Mouse (Mus musculus): ENCODE results near the gene Asxl1. TPM values are rescaled to one million over a fixed set of nuclear protein-coding genes. Genes with fewer than 3 reads are reported as not detected.

The Asxl1 gene
- polyA plus RNA-seq, 1 experiment from 2014 or later, result 13.5 TPM

DNA sequence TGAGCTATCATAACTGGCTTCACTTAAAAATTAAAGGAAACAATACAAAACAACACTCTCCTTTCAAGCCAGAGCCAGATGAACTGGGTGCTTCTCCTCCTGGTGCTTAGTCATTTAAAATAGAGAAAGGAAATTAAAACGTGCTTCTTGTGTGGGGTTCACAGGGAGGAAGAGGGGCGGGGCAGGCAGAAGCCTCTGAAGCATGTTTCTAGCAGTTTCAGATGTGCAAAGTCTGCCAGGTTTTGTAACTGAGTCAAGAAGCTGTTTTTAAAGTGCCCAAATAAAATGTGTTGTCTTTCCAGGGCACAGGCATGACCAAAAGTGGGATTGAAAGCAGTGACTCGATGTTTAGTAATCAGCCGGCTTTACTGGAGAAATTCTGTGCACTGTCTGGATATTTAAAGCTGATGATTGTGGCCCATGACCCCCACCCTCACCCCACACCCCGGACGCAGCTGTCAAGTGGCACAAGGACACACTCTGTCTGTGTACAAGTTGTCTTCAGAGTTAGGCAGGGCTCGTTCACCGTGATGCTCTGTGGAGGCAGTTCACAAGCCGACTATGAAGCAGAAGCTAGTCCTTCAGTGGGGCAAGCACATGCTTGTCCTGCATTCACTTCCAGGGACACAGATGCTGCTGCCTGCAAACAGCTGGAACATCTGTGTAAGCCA is 19.8 kb upstream of the Asxl1 start:
- H3K4me3 ChIP-seq (replicated peaks), result no peak overlapping the region
- H3K4me1 ChIP-seq (replicated peaks), result no peaks in the 10 kb centered on the region
- no peak overlapping the region for H3K27ac ChIP-seq
- H3K36me3 ChIP-seq, result peaks cover 26% of the 10 kb centered on the region
- no peak overlapping the region for H3K4me2 ChIP-seq (replicated peaks)
- 75% methylated on average over 9 of the region's 9 CpGs for WGBS
- H3K9me3 ChIP-seq, result no peaks in the 10 kb centered on the region
- H3K27me3 ChIP-seq (replicated peaks), result no peaks in the 10 kb centered on the region
- H3K9ac ChIP-seq, result no peak overlapping the region
- no peak for ATAC-seq

DNA sequence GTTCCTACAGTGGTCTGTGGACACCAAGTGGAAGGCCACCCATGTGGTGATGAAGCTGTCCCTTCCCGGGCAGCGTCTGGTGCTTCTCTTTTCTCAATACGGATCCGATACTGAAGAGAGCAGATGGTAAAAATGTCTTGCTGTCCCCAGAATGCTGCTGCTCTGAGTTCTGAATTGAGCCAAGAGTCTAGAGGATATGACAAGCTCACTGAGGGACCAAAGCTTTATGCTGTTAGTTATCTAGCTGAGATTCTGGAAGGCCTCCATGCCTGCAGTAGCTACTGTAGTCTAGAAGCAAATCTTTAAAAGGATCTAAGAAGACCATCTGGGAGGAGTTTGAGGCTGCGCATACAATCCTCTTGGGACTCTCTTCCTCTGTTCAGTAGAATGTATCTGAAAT is 13.4 kb upstream of the Asxl1 start:
- 92% methylated on average over 5 of the region's 5 CpGs for WGBS
- no peak for ATAC-seq
- peaks cover 14% of the 10 kb centered on the region for H3K36me3 ChIP-seq

DNA sequence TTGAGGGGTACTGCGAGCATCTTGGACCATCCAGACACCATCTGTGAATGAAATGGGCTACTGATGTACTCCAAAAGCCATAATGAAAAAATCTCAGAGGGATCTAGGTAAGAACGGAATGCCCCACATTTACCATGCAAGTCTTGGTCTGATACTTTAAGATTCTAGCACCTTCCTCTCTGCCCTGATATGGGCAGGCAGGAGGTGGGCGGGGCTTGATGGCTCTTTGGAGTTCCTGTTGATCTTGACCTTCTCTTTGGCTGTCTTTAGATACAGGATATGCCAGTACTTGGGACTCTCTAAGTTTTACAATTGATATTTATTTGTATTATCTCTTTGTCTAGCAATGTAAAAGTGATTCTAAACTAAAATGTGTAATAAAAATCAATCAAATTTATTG is 12.6 kb upstream of the Asxl1 start:
- Histone ChIP-seq H3K27me3 (replicated peaks) (no peaks in the 10 kb centered on the region), H3K36me3 (peaks cover 14% of the 10 kb centered on the region), H3K4me1 (replicated peaks) (no peaks in the 10 kb centered on the region), H3K4me3 (replicated peaks) (no peak overlapping the region), H3K27ac (no peak overlapping the region), H3K9me3 (no peaks in the 10 kb centered on the region), H3K4me2 (replicated peaks) (no peak overlapping the region), H3K9ac (no peak overlapping the region)
- ATAC-seq, result no peak
- 92% methylated on average over 3 of the region's 3 CpGs for WGBS

More for the DNA sequence above, 13.4 kb upstream of the Asxl1 start:
- no peaks in the 10 kb centered on the region for H3K27me3 ChIP-seq (replicated peaks)
- H3K27ac ChIP-seq, result no peak overlapping the region
- no peaks in the 10 kb centered on the region for H3K9me3 ChIP-seq
- H3K4me3 ChIP-seq (replicated peaks), result no peak overlapping the region
- H3K9ac ChIP-seq, result no peak overlapping the region
- no peaks in the 10 kb centered on the region for H3K4me1 ChIP-seq (replicated peaks)
- no peak overlapping the region for H3K4me2 ChIP-seq (replicated peaks)

DNA sequence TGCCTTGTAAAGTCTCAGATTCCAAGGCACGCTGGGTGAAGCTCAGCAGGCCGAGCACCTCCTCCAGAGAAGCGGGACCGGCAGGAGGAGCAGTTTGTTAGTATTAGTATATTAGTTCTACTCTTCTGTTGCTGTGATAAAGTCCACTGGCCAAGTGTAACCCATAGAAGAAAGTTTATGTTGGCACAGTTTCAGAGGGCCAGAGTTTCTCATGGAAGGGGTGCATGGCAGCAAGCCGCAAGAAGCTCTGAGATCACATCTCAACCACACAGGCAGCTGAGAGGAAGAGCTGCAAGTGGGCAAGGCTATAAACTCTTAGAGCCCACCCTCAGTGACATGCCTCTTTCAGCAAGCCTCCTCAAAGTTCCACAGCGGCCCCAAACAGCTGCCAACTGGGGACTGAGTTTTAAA is 11.8 kb upstream of the Asxl1 start:
- Histone ChIP-seq H3K9me3 (no peaks in the 10 kb centered on the region), H3K27ac (no peak overlapping the region), H3K9ac (no peak overlapping the region), H3K27me3 (replicated peaks) (no peaks in the 10 kb centered on the region), H3K4me2 (replicated peaks) (no peak overlapping the region), H3K4me3 (replicated peaks) (no peak overlapping the region), H3K36me3 (peaks cover 14% of the 10 kb centered on the region), H3K4me1 (replicated peaks) (no peaks in the 10 kb centered on the region)
- WGBS, result 71% methylated on average over 6 of the region's 6 CpGs
- no peak for ATAC-seq

DNA sequence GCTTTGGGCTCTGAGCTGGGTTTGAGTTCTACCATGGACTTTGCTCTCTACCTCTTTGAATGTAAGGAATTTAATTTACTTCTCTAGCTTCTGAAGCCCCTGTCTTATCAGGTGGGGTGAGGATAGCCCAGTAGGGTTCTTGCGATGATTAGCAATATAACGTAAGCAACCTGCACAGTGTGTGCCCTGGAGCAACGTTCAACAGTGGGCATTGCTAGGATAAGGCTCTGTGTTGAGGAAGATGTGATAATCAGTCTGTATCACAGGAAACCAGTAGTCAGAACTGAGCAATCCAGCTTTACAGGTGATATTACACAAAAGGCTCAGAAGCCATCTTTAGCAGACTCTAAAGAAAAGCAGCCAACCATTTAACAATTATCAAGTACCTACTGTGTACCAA is 11.3 kb upstream of the Asxl1 start:
- Histone ChIP-seq H3K4me1 (replicated peaks) (no peaks in the 10 kb centered on the region), H3K9ac (no peak overlapping the region), H3K9me3 (no peaks in the 10 kb centered on the region), H3K27ac (no peak overlapping the region), H3K4me2 (replicated peaks) (no peak overlapping the region), H3K27me3 (replicated peaks) (no peaks in the 10 kb centered on the region), H3K36me3 (peaks cover 13% of the 10 kb centered on the region), H3K4me3 (replicated peaks) (no peak overlapping the region)
- ATAC-seq, result no peak
- 70% methylated on average over 3 of the region's 3 CpGs for WGBS

DNA sequence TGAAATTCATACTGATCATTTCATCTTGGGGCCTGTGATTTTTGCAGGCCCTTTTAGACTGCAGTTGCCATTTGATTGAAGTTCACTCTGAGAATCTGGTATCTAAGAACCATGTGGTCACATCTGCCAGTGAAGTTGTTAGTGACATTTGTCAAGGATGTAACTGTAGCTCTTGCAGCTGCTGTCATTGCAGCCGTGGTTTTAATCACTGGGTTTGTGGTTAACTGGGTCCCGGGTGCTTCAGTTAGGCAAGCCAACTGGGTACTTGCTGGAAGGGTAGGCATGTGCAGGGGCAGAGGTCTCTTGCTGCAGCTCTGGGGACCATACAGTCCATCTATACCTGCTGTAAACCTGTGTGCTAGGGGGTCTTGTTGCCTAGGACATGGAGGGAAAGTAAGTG is 9.5 kb upstream of the Asxl1 start:
- no peak overlapping the region for H3K4me3 ChIP-seq (replicated peaks)
- H3K4me1 ChIP-seq (replicated peaks), result no peaks in the 10 kb centered on the region
- WGBS, result 49% methylated on average over 2 of the region's 2 CpGs
- H3K9me3 ChIP-seq, result no peaks in the 10 kb centered on the region
- H3K27ac ChIP-seq, result no peak overlapping the region
- H3K9ac ChIP-seq, result no peak overlapping the region
- no peak overlapping the region for H3K4me2 ChIP-seq (replicated peaks)
- H3K36me3 ChIP-seq, result 0 out of 2 replicates have a peak, but pooled peaks cover under 1% of the 10 kb centered on the region
- no peak for ATAC-seq
- H3K27me3 ChIP-seq (replicated peaks), result no peaks in the 10 kb centered on the region

DNA sequence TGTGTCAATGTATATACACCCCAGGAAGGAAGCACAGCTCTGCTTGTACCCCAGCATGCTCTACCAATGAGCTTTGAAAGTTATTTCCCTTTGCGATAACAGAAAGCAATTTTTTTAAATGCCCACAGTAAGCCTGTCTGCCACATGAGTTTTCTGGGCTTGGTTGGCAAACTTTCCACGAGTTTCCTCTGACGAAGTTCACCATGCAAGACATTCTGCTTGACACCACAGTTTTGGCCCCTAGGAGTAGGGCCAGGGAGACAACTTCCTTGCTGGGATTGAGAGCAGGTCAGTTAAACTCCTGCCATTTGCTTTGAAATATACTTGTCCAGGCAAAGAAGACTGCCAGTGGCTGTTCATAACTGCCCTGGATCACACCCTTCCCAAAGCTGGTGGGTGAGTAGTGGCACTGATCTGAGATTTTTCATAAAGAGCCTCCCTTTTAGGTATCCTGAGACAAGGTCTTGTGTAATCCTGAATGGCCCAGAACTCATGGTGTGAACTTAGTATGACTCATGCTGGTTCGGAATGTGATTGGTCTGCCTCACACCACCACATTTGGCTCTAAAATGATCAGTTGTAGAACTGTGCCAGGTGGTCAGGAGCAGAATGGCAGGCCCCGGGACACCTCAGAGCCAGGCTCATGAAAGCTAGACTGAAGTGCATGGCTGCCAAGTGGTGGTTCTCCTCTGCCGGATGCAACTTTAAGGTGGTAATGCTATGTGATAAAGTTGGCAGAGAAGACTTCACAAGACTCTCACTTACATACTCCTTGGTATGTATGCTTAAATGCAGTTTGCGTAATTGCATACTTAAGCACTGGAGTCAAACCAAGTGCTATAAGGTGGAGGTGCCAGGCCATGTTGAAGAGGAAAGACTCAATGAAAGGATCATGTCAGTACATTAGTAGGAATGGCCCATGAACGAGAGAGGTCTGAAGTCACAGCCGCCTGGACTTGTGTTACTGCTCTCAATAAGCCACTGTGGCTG is 7.0 kb upstream of the Asxl1 start:
- Histone ChIP-seq H3K27ac (no peak overlapping the region), H3K4me3 (replicated peaks) (no peak overlapping the region), H3K9me3 (no peaks in the 10 kb centered on the region), H3K4me1 (replicated peaks) (0 out of 2 replicates have a peak, but pooled peaks cover 2% of the 10 kb centered on the region), H3K27me3 (replicated peaks) (no peaks in the 10 kb centered on the region), H3K9ac (no peak overlapping the region), H3K4me2 (replicated peaks) (no peak overlapping the region), H3K36me3 (no peaks in the 10 kb centered on the region)
- no peak for ATAC-seq
- WGBS, result 84% methylated on average over 9 of the region's 9 CpGs

DNA sequence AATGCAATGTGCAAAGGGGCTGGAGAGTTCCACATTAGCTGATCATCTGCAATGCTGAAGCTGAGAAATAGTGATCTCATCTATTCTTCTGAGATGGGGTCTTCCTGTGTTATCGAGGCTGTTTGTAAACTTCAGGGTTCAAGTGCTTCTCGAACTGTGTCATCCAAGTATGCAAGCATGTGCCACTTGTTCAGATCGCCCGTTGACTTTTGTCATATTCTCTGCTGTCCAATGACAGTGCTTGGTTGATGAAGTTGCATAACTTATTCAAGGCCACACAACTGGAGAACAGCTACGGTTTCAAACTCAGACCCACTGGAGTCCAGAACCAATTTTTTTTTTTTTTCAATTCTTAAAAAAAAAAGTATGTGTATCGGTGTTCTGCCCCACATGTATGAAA is 3.5 kb upstream of the Asxl1 start:
- H3K9ac ChIP-seq, result no peak overlapping the region
- no peaks in the 10 kb centered on the region for H3K9me3 ChIP-seq
- no peak overlapping the region for H3K4me2 ChIP-seq (replicated peaks)
- no peaks in the 10 kb centered on the region for H3K27me3 ChIP-seq (replicated peaks)
- H3K4me3 ChIP-seq (replicated peaks), result no peak overlapping the region
- no peaks in the 10 kb centered on the region for H3K36me3 ChIP-seq
- H3K4me1 ChIP-seq (replicated peaks), result peaks cover 5% of the 10 kb centered on the region; the same call in 1 of the 2 replicates
- no peak for ATAC-seq
- no peak overlapping the region for H3K27ac ChIP-seq
- 81% methylated on average over 6 of the region's 6 CpGs for WGBS

DNA sequence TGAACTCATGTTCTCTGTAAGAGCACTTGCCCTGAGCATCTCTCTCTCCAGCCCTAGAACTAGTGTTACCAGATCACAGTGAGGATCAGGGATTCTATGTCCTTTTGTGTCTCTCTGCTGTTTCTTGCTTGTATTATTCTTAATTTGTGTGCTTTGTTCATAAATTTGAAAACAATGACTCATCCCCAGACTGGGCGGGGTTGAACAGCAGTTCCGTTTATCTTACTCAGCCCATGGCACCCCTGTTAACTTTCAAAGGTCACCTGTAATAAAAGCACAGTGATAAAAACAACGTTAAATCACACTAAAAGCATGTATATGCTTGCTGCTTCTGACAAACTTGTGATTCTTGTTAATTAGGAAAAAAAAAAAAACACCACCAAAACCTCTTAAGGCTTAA is 3.0 kb upstream of the Asxl1 start:
- WGBS, result 52% methylated on average over 3 of the region's 3 CpGs

DNA sequence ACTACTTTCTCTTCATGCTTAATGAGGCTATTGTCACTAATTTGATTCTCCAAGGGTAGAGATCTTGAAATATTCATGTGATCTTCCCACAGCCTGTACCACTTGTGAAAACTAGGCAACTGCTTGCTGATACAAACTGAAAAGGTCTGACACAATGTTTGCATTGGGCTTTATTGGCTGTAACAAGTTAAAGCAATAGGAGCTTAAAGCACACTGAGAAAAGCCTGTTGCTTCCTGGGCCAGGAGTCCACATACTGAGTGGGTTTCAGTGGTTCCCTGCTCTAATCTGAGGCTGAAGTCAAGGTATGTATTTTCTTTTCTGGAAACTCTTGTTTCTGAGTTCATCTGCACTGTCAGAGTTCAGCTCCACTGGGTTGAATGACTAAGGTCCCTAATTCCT is 2.4 kb upstream of the Asxl1 start:
- Histone ChIP-seq H3K4me3 (replicated peaks) (no peak overlapping the region), H3K27me3 (replicated peaks) (no peaks in the 10 kb centered on the region), H3K4me2 (replicated peaks) (no peak overlapping the region), H3K27ac (peak overlapping the region; percentile 29), H3K9me3 (no peaks in the 10 kb centered on the region), H3K9ac (no peak overlapping the region), H3K4me1 (replicated peaks) (peaks cover 5% of the 10 kb centered on the region; the same call in 1 of the 2 replicates), H3K36me3 (no peaks in the 10 kb centered on the region)
- ATAC-seq, result no peak

More for the DNA sequence above, 3.0 kb upstream of the Asxl1 start:
- no peak for ATAC-seq
- Histone ChIP-seq H3K9me3 (no peaks in the 10 kb centered on the region), H3K4me3 (replicated peaks) (no peak overlapping the region), H3K4me1 (replicated peaks) (peaks cover 5% of the 10 kb centered on the region; the same call in 1 of the 2 replicates), H3K27ac (no peak overlapping the region), H3K27me3 (replicated peaks) (no peaks in the 10 kb centered on the region), H3K4me2 (replicated peaks) (no peak overlapping the region), H3K36me3 (no peaks in the 10 kb centered on the region), H3K9ac (no peak overlapping the region)

DNA sequence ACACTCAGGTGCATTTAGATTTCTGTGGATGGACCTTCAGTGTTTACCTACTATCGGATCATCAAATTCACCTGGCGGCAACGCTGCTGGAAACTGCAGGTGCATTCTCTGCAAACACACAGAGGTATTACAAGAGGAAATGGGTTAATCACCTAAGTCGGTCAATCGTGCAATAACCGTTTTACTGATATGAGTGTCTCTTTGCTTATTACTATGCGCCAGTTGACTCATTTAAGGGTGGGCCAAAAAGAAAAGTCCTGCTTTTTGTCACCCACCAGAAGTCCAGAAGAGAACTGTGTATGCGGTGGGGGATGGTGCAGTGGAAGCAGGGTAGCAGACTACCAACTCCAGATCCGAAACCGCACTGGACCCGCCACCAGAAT is 567 bp upstream of the Asxl1 start:
- no peaks in the 10 kb centered on the region for H3K27me3 ChIP-seq (replicated peaks)
- ATAC-seq, result no peak
- no peaks in the 10 kb centered on the region for H3K36me3 ChIP-seq
- H3K4me3 ChIP-seq (replicated peaks), result peak overlapping the region; percentile 82
- peaks cover 16% of the 10 kb centered on the region for H3K4me1 ChIP-seq (replicated peaks)
- WGBS, result 2% methylated on average over 11 of the region's 11 CpGs
- H3K9me3 ChIP-seq, result no peaks in the 10 kb centered on the region
- peak overlapping the region; percentile 56 for H3K4me2 ChIP-seq (replicated peaks)
- peak overlapping the region; percentile 65 for H3K9ac ChIP-seq
- peak overlapping the region; percentile 78 for H3K27ac ChIP-seq

DNA sequence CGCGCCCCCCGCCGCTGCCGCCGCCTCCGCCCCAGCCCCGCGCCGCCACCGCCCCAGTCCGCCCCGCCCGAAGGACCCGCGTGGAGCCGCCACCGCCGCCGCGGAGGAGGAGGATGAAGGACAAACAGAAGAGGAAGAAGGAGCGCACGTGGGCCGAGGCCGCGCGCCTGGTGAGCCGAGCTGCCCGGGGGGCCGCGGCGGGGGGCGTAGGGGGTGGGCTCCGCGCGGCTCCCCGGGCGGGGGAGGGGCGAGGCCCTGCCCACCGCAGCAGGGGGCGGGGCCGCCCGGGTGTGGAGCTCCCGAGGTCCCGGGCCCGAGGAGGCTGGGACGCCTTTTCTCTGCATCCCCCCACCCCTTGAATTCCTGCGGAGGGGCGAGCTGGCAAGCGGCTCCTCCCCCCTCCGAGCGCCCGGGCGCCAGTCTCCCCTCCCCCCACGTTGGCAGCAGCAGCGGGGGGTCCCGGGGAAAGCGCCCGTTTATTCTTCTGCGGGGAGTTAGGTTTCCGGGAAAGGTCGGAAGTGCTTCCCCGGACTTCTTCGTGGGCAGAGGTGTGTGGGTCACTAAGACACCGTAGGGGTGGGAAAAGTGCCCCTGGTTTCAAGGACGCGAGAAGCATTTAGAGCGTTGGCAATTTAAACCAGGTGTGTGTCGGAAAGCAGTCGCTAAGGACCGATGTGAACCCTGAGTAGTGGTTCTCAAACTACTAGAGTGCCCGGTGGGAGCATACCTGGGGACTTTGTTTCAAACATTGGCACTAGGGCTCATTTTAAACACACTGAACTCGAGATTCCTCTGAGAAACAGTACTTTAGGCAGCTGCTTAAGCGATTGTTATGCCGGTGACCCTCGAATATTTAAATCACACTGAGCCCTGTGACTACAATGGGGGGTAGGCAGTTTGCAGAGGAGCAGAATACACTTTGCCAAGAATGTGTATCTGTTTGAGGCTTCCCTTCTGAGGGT is 873 bp downstream of the Asxl1 start:
- under 1% methylated on average over 52 of the region's 76 CpGs for WGBS
- Histone ChIP-seq H3K27me3 (replicated peaks) (no peaks in the 10 kb centered on the region), H3K4me1 (replicated peaks) (peaks cover 18% of the 10 kb centered on the region), H3K4me2 (replicated peaks) (peak overlapping the region; percentile 69), H3K9ac (peak overlapping the region; percentile 86), H3K4me3 (replicated peaks) (peak overlapping the region; percentile 82), H3K27ac (peak overlapping the region; percentile 97), H3K9me3 (no peaks in the 10 kb centered on the region), H3K36me3 (no peaks in the 10 kb centered on the region)
- peak; percentile 56 for ATAC-seq

Measured in intestine, embryonic 15.5 days (tissue).